Mouse (Mus musculus) stomach, postnatal 0 days (tissue): ENCODE measurements around the gene Patl2. TPM values are rescaled to one million over a fixed set of nuclear protein-coding genes. Genes with fewer than 3 reads are reported as not detected.
A peak's percentile ranks its signal among the peaks of the same experiment; 100 is the strongest.

Experiments used
- ATAC-seq: fragments of 200-750 bp; cut with Nextera tagmentation; 2 replicates; pipeline ENCODE4 v1.8.0; 2017; ENCODE audit not compliant: low FRiP score, low TSS enrichment
- DNase-seq: peaks from one replicate; pipeline ENCODE4 v3.0.0-alpha.2; 2016; ENCODE audit warnings: low spot score
- H3K27ac ChIP-seq: fragments of 300-500 bp; sonication (generic); replicated peaks from 2 replicates; pipeline ENCODE4 v1.5.1; 2014; ENCODE audit warnings: mild to moderate bottlenecking, control low read depth
- H3K27me3 ChIP-seq: fragments of 300-500 bp; sonication (generic); 2 replicates; pipeline ENCODE4 v1.6.1; 2014; ENCODE audit warnings: low read length; ENCODE audit not compliant: control insufficient read depth, insufficient read depth
- H3K36me3 ChIP-seq: fragments of 300-500 bp; sonication (generic); 2 replicates; pipeline ENCODE4 v1.6.1; 2014; ENCODE audit warnings: low read length, mixed read lengths; ENCODE audit not compliant: control insufficient read depth, insufficient read depth
- H3K4me1 ChIP-seq: fragments of 300-500 bp; sonication (generic); replicated peaks from 2 replicates; pipeline ENCODE4 v1.6.1; 2014; ENCODE audit warnings: antibody characterized with exemption; ENCODE audit not compliant: control insufficient read depth, insufficient read depth
- H3K4me2 ChIP-seq: fragments of 300-500 bp; sonication (generic); replicated peaks from 2 replicates; pipeline ENCODE4 v1.6.1; 2014; ENCODE audit warnings: low read depth, mild to moderate bottlenecking, control low read depth, moderate library complexity
- H3K4me3 ChIP-seq: fragments of 300-500 bp; sonication (generic); 2 replicates; pipeline ENCODE4 v1.5.1; 2014; ENCODE audit warnings: low read depth, low read length, control low read depth
- H3K9ac ChIP-seq: fragments of 300-500 bp; sonication (generic); 2 replicates; pipeline ENCODE4 v1.6.1; 2014; ENCODE audit warnings: mild to moderate bottlenecking, low read length, control low read depth, mixed read lengths
- H3K9me3 ChIP-seq: fragments of 300-500 bp; sonication (generic); 2 replicates; pipeline ENCODE4 v1.6.1; 2016; ENCODE audit warnings: low read length; ENCODE audit not compliant: control insufficient read depth
- CTCF ChIP-seq: IDR thresholded peaks from 2 replicates; pipeline ENCODE4 v1.5.1; 2016; ENCODE audit warnings: antibody characterized with exemption, low read depth, mild to moderate bottlenecking, moderate library complexity
- EP300 ChIP-seq: optimal IDR thresholded peaks from 2 replicates; pipeline ENCODE3; 2016; ENCODE audit warnings: antibody characterized with exemption
- WGBS: fragments of 180-500 bp; shearing (Covaris S2); extraction: QIAGEN DNeasy Blood & Tissue Kit; methylation state at CpG from one replicate; pipeline ENCODE4 v1.1.7; 2014; 5-methylcytosine and 5-hydroxymethylcytosine counted together
- polyA plus RNA-seq: library from polyadenylated mRNA; unstranded; fragments of >200 nt; fragmentation: Nextera tagmentation; extraction: Ambion mirVana; gene quantifications from 2 replicates; pipeline ENCODE4 v1.2.1, GENCODE M21; 2015

Patl2 gene
- polyA plus RNA-seq, 1 experiment from 2014 or later: not detected

DNA sequence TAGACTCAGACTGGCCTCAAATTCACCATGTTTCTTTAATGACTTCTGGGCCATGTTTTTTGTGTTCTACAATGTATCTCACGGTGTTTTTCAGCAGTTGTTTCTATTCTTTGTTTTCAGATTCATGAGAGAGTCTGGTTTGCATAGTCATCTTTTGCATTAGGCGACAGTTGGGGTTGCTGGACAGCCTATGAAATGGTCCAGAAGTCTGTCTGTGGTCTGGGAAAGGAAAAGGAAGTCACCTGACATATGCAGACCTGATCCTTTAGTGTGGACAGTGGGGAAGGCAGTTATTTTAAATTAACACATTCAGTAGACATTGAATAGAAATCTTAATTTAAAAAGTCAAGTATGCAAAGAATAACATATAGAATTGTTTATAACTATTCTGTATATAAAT is 23.5 kb downstream of the Patl2 start:
- WGBS: 67% methylated on average over 2 of the region's 2 CpGs
- Histone ChIP-seq H3K27me3 (no peaks in the 10 kb centered on the region), H3K27ac (no peak overlapping the region), H3K4me3 (no peak overlapping the region), H3K36me3 (no peaks in the 10 kb centered on the region), H3K4me1 (no peaks in the 10 kb centered on the region), H3K4me2 (no peak overlapping the region), H3K9me3 (no peaks in the 10 kb centered on the region), H3K9ac (no peak overlapping the region)
- DNase-seq (no peak), ATAC-seq (no peak)
- TF ChIP-seq CTCF (no peak), EP300 (no peak)

DNA sequence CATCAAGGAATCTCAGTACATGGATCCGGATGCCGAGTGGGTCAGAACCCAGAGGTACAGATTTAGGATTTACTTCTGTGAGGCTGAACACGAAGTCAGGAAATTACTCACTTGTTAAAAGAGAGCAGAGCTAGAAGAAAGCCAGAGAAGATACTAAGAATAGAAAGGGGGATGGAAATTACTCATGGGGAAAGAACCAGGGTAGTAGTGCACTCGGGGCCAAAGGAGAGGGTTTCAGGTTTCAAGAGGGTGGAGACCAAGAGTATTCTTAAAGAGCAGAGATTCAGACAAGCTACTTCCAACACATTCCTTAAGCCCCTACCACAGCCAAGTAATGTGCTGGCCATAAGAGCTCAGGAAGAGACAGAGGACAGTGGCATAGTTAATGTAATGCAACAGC is 24.4 kb downstream of the Patl2 start:
- Histone ChIP-seq H3K27me3 (no peaks in the 10 kb centered on the region), H3K27ac (no peak overlapping the region), H3K9ac (no peak overlapping the region), H3K9me3 (no peaks in the 10 kb centered on the region), H3K4me1 (no peaks in the 10 kb centered on the region), H3K4me3 (no peak overlapping the region), H3K36me3 (no peaks in the 10 kb centered on the region), H3K4me2 (no peak overlapping the region)
- 25% methylated on average over 4 of the region's 4 CpGs for WGBS
- no peak; the same call in 1 of the 2 replicates for ATAC-seq
- no peak for DNase-seq
- TF ChIP-seq CTCF: no peak
- no peak for TF ChIP-seq EP300

DNA sequence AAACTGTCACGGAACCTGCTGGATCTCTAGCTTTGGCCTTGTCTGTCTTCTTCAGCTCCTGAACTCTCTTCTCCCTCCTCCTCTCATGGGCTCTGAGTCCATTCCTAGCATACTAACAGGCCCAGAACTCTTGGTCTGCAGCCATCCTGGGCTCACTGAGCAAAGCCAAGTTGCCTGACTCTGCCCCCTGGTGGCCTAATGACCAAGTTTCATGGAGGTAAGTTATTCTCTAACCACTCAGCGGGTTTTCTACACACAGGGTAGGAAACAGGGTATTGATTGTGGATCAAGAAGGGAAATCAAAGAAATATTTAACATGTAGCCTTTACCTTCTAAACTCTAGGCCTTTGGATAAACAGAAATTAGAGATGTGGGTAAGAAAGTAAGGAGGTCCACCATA is 25.3 kb downstream of the Patl2 start, which contains the start of gene Trim69:
Trim69 (plus strand) TSS at position 21 of the 400 bp plus-strand sequence.
- no peak within 1 kb of the TSS for H3K27ac ChIP-seq
- no peak within 1 kb of the TSS for H3K4me3 ChIP-seq
- no peak within 1 kb of the TSS for H3K9ac ChIP-seq
- no peaks in the 10 kb centered on the region for H3K27me3 ChIP-seq
- TF ChIP-seq CTCF (peak; percentile 95), EP300 (no peak)
- WGBS: 39% methylated on average over 2 of the region's 2 CpGs
- DNase-seq (peak; percentile 83), ATAC-seq (peak; percentile 65)
- H3K9me3 ChIP-seq: no peaks in the 10 kb centered on the region
- H3K36me3 ChIP-seq: no peaks in the 10 kb centered on the region
- H3K4me2 ChIP-seq: no peak within 1 kb of the TSS
- H3K4me1 ChIP-seq: no peaks in the 10 kb centered on the region

DNA sequence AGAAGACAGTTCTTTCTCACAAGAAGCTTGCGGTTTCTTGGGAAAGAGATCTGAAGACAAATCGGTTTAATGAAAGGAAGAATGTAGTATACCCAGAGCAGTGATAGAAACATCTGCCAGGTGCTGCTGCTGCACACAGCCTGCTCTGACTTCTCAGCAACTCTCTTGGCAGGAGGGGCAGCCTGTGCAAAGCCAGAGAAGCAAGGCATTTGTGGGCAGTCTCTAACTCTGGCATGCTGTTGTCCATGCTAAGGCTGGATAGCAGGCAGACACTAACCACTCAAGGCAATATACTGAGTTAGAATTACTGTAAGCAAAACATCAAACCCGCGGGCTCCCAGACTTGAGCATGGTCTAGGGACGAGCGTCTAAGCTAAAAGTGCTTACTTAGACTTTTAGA is 26.3 kb downstream of the Patl2 start:
- H3K27ac ChIP-seq: no peak overlapping the region
- H3K9ac ChIP-seq: no peak overlapping the region
- H3K36me3 ChIP-seq: no peaks in the 10 kb centered on the region
- H3K4me1 ChIP-seq: no peaks in the 10 kb centered on the region
- TF ChIP-seq EP300 (no peak), CTCF (no peak)
- no peak overlapping the region for H3K4me3 ChIP-seq
- ATAC-seq (no peak), DNase-seq (no peak)
- WGBS: 70% methylated on average over 6 of the region's 6 CpGs
- no peak overlapping the region for H3K4me2 ChIP-seq
- H3K9me3 ChIP-seq: no peaks in the 10 kb centered on the region
- H3K27me3 ChIP-seq: no peaks in the 10 kb centered on the region

DNA sequence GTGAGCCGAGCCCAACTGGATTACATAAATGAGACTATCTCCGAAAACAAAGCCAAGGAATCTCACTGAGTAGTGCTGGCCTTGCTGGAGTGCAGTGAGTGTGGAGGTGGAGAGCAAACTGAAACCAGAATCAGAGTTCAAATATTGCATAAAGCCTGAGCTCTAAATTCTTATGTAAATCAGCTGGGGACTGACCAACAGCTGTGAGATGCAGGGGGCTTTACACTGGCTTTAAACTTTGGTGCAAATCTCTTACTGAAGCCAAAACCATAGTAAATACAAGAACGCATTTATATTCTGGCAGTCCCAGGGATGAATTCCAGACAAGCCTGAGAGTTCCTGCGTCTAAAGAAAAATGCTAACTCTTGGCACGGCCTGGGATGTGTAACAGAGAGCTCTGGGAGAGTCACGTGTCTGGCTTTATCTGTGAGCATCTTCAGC is 27.6 kb downstream of the Patl2 start:
- ATAC-seq (peak; percentile 48; the same call in 1 of the 2 replicates), DNase-seq (no peak)
- no peak overlapping the region for H3K4me3 ChIP-seq
- H3K4me2 ChIP-seq: no peak overlapping the region
- H3K27me3 ChIP-seq: no peaks in the 10 kb centered on the region
- no peak for TF ChIP-seq EP300
- H3K27ac ChIP-seq: no peak overlapping the region
- WGBS: 27% methylated on average over 6 of the region's 6 CpGs
- H3K9ac ChIP-seq: no peak overlapping the region
- no peaks in the 10 kb centered on the region for H3K4me1 ChIP-seq
- 0 out of 2 replicates have a peak, but pooled peaks cover 2% of the 10 kb centered on the region for H3K36me3 ChIP-seq
- no peaks in the 10 kb centered on the region for H3K9me3 ChIP-seq

DNA sequence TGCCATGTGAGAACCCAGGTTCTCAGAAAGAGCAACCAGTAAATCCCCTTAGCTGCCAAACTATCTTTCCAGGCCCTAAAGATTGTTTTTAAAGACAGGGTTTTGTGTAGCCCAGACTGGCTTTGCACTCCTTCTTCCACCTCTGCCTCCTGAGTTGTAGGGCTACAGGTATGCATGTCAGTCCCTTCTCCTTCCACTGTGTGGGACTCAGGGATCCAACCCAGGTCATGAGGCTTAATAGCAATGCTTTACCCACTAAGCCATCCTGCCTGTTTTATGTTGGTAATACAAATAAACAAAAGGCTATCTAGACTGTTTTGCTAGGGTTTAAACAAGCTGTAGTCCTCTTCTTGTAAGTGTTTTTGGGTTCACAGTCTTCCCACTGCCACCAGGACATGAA is 28.4 kb downstream of the Patl2 start:
- Histone ChIP-seq H3K4me1 (no peaks in the 10 kb centered on the region), H3K4me3 (no peak overlapping the region), H3K9me3 (no peaks in the 10 kb centered on the region), H3K27ac (no peak overlapping the region), H3K4me2 (no peak overlapping the region), H3K27me3 (no peaks in the 10 kb centered on the region), H3K36me3 (0 out of 2 replicates have a peak, but pooled peaks cover 2% of the 10 kb centered on the region), H3K9ac (no peak overlapping the region)
- ATAC-seq (no peak), DNase-seq (no peak)
- TF ChIP-seq CTCF: no peak
- no peak for TF ChIP-seq EP300
